Mouse (Mus musculus) liver, embryonic 12.5 days (tissue): Measurements from ENCODE around the gene Wdr35. TPM values are rescaled to one million over a fixed set of nuclear protein-coding genes. Genes with fewer than 3 reads are reported as not detected.
"Not testable (repeated sequence)": the region's sequence is repeated elsewhere in the genome, so short reads cannot be mapped to it uniquely, and the experiment has no call there.

Source experiments
- ATAC-seq: fragments of 200-750 bp; cut with Nextera tagmentation; 2 replicates; pipeline ENCODE4 v1.8.0; 2017; ENCODE audit warnings: moderate number of reproducible peaks, mild to moderate bottlenecking, moderate library complexity
- H3K27ac ChIP-seq: fragments of 300-500 bp; sonication (generic); 2 replicates; pipeline ENCODE4 v1.5.1; 2016; ENCODE audit warnings: mild to moderate bottlenecking
- H3K27me3 ChIP-seq: fragments of 300-500 bp; sonication (generic); replicated peaks from 2 replicates; pipeline ENCODE4 v1.6.1; 2016; ENCODE audit warnings: mild to moderate bottlenecking, moderate library complexity
- H3K36me3 ChIP-seq: fragments of 300-500 bp; sonication (generic); 2 replicates; pipeline ENCODE4 v1.6.1; 2016; ENCODE audit warnings: mild to moderate bottlenecking, moderate library complexity
- H3K4me1 ChIP-seq: fragments of 300-500 bp; sonication (generic); 2 replicates; pipeline ENCODE4 v1.6.1; 2016
- H3K4me2 ChIP-seq: fragments of 300-500 bp; sonication (generic); 2 replicates; pipeline ENCODE4 v1.6.1; 2016; ENCODE audit warnings: mild to moderate bottlenecking, moderate library complexity
- H3K4me3 ChIP-seq: fragments of 300-500 bp; sonication (generic); 2 replicates; pipeline ENCODE4 v1.5.1; 2016; ENCODE audit warnings: mild to moderate bottlenecking, moderate library complexity
- H3K9ac ChIP-seq: fragments of 300-500 bp; sonication (generic); 2 replicates; pipeline ENCODE4 v1.6.1; 2016; ENCODE audit warnings: mild to moderate bottlenecking, moderate library complexity
- H3K9me3 ChIP-seq: fragments of 300-500 bp; sonication (generic); replicated peaks from 2 replicates; pipeline ENCODE4 v1.6.1; 2016; ENCODE audit warnings: mild to moderate bottlenecking, moderate library complexity
- WGBS: fragments of 180-500 bp; shearing (Covaris S2); methylation state at CpG from one replicate; pipeline ENCODE4 v1.1.7; 2016; ENCODE audit not compliant: insufficient replicate concordance; 5-methylcytosine and 5-hydroxymethylcytosine counted together
- polyA plus RNA-seq: library from polyadenylated mRNA; unstranded; fragments of >200 nt; fragmentation: Nextera tagmentation; extraction: Ambion mirVana; gene quantifications from 2 replicates; pipeline ENCODE4 v1.2.1, GENCODE M21; 2016

The Wdr35 gene
- polyA plus RNA-seq, 1 experiment from 2014 or later: 2.4 TPM

- no peak for ATAC-seq
- 77% methylated on average over 9 of the region's 9 CpGs for WGBS
- no peaks in the 10 kb centered on the region for H3K4me1 ChIP-seq
These were observed 42.7 kb downstream of the Wdr35 start for GRCm38 (mm10) chr12:9016376-9016775.

GRCm38 (mm10) chr12:9020431-9020830, 46.7 kb downstream of the Wdr35 start:
- no peaks in the 10 kb centered on the region; the same call in 1 of the 2 replicates for H3K27me3 ChIP-seq
- 74% methylated on average over 8 of the region's 8 CpGs for WGBS
- H3K9ac ChIP-seq: no peak overlapping the region
- H3K4me2 ChIP-seq: no peak overlapping the region
- H3K9me3 ChIP-seq: no peaks in the 10 kb centered on the region
- no peak overlapping the region for H3K27ac ChIP-seq
- no peak overlapping the region for H3K4me3 ChIP-seq
- ATAC-seq: no peak
- H3K36me3 ChIP-seq: no peaks in the 10 kb centered on the region
- H3K4me1 ChIP-seq: no peaks in the 10 kb centered on the region

More at GRCm38 (mm10) chr12:9016376-9016775, 42.7 kb downstream of the Wdr35 start:
- no peak overlapping the region for H3K27ac ChIP-seq
- no peaks in the 10 kb centered on the region for H3K36me3 ChIP-seq
- no peak overlapping the region for H3K4me2 ChIP-seq
- no peaks in the 10 kb centered on the region for H3K27me3 ChIP-seq
- H3K9me3 ChIP-seq: no peaks in the 10 kb centered on the region
- no peak overlapping the region for H3K9ac ChIP-seq
- no peak overlapping the region for H3K4me3 ChIP-seq

- Histone ChIP-seq H3K27me3 (no peaks in the 10 kb centered on the region; the same call in 1 of the 2 replicates), H3K4me1 (no peaks in the 10 kb centered on the region), H3K4me2 (no peak overlapping the region), H3K9ac (no peak overlapping the region), H3K4me3 (no peak overlapping the region), H3K36me3 (no peaks in the 10 kb centered on the region), H3K9me3 (no peaks in the 10 kb centered on the region), H3K27ac (no peak overlapping the region)
- 45% methylated on average over 3 of the region's 3 CpGs for WGBS
- ATAC-seq: no peak
These were observed 47.3 kb downstream of the Wdr35 start for GRCm38 (mm10) chr12:9020986-9021385.

- Histone ChIP-seq H3K9me3 (no peaks in the 10 kb centered on the region), H3K36me3 (no peaks in the 10 kb centered on the region), H3K27me3 (no peaks in the 10 kb centered on the region; the same call in 1 of the 2 replicates), H3K4me1 (no peaks in the 10 kb centered on the region), H3K4me2 (no peak overlapping the region), H3K9ac (no peak overlapping the region), H3K4me3 (no peak overlapping the region), H3K27ac (no peak overlapping the region)
- no peak for ATAC-seq
- 56% methylated on average over 4 of the region's 4 CpGs for WGBS
These were observed 49.3 kb downstream of the Wdr35 start for GRCm38 (mm10) chr12:9023031-9023430.

- no peak for ATAC-seq
- no peak overlapping the region for H3K4me2 ChIP-seq
- H3K27ac ChIP-seq: no peak overlapping the region
- H3K27me3 ChIP-seq: no peaks in the 10 kb centered on the region; the same call in 1 of the 2 replicates
- H3K9ac ChIP-seq: no peak overlapping the region
- H3K36me3 ChIP-seq: no peaks in the 10 kb centered on the region
- no peaks in the 10 kb centered on the region for H3K4me1 ChIP-seq
- 81% methylated on average over 14 of the region's 14 CpGs for WGBS
- H3K4me3 ChIP-seq: no peak overlapping the region
- no peaks in the 10 kb centered on the region for H3K9me3 ChIP-seq
These were observed 50.4 kb downstream of the Wdr35 start for GRCm38 (mm10) chr12:9024071-9024470.

GRCm38 (mm10) chr12:9024736-9025135, 51.0 kb downstream of the Wdr35 start:
- Histone ChIP-seq H3K4me1 (no peaks in the 10 kb centered on the region), H3K4me3 (no peak overlapping the region), H3K27ac (no peak overlapping the region), H3K9ac (no peak overlapping the region), H3K4me2 (no peak overlapping the region), H3K36me3 (no peaks in the 10 kb centered on the region), H3K9me3 (no peaks in the 10 kb centered on the region), H3K27me3 (no peaks in the 10 kb centered on the region; the same call in 1 of the 2 replicates)
- 66% methylated on average over 13 of the region's 13 CpGs for WGBS
- ATAC-seq: no peak

- Histone ChIP-seq H3K9me3 (no peaks in the 10 kb centered on the region), H3K4me3 (no peak overlapping the region), H3K4me2 (no peak overlapping the region), H3K9ac (no peak overlapping the region), H3K36me3 (no peaks in the 10 kb centered on the region), H3K27me3 (no peaks in the 10 kb centered on the region; the same call in 1 of the 2 replicates), H3K27ac (no peak overlapping the region), H3K4me1 (peaks cover 6% of the 10 kb centered on the region; the same call in 1 of the 2 replicates)
- ATAC-seq: no peak
These were observed 53.2 kb downstream of the Wdr35 start for GRCm38 (mm10) chr12:9026843-9027242.

- H3K27me3 ChIP-seq, H3K4me1 ChIP-seq, H3K4me3 ChIP-seq, H3K9me3 ChIP-seq, ATAC-seq, H3K27ac ChIP-seq, H3K4me2 ChIP-seq, H3K9ac ChIP-seq, H3K36me3 ChIP-seq: not testable (repeated sequence)
- WGBS: 75% methylated on average over 7 of the region's 7 CpGs
These were observed 55.1 kb downstream of the Wdr35 start for GRCm38 (mm10) chr12:9028816-9029215.

- peaks cover 6% of the 10 kb centered on the region; the same call in 1 of the 2 replicates for H3K4me1 ChIP-seq
- no peak overlapping the region; the same call in 1 of the 2 replicates for H3K9ac ChIP-seq
- H3K27me3 ChIP-seq: no peaks in the 10 kb centered on the region; the same call in 1 of the 2 replicates
- WGBS: 23% methylated on average over 4 of the region's 4 CpGs
- no peak overlapping the region; the same call in 1 of the 2 replicates for H3K27ac ChIP-seq
- H3K4me3 ChIP-seq: peak overlapping the region; percentile 68
- no peaks in the 10 kb centered on the region for H3K9me3 ChIP-seq
- peak overlapping the region; percentile 83 for H3K4me2 ChIP-seq
- peak; percentile 24; the same call in 1 of the 2 replicates for ATAC-seq
- no peaks in the 10 kb centered on the region for H3K36me3 ChIP-seq
These were observed 55.8 kb downstream of the Wdr35 start for GRCm38 (mm10) chr12:9029506-9029887.

- ATAC-seq: peak; percentile 88
- WGBS: under 1% methylated on average over 69 of the region's 69 CpGs
These were observed 56.4 kb downstream of the Wdr35 start, which contains the start of gene Ttc32 for GRCm38 (mm10) chr12:9029888-9030723. Gene Ttc32, plus strand, starts transcription at chr12:9029997.

GRCm38 (mm10) chr12:9031166-9031565, 57.5 kb downstream of the Wdr35 start:
- H3K4me3 ChIP-seq: peak overlapping the region; percentile 68
- no peaks in the 10 kb centered on the region for H3K9me3 ChIP-seq
- ATAC-seq: no peak
- peaks cover 6% of the 10 kb centered on the region; the same call in 1 of the 2 replicates for H3K4me1 ChIP-seq
- 35% methylated on average over 8 of the region's 8 CpGs for WGBS
- peak overlapping the region; percentile 83 for H3K4me2 ChIP-seq
- H3K27me3 ChIP-seq: no peaks in the 10 kb centered on the region
- no peaks in the 10 kb centered on the region for H3K36me3 ChIP-seq
- peak overlapping the region; percentile 78; the same call in 1 of the 2 replicates for H3K9ac ChIP-seq
- H3K27ac ChIP-seq: peak overlapping the region; percentile 92

More at GRCm38 (mm10) chr12:9029888-9030723, 56.4 kb downstream of the Wdr35 start, which contains the start of gene Ttc32:
- H3K27ac ChIP-seq: peak within 1 kb of the TSS; percentile 92
- no peaks in the 10 kb centered on the region for H3K9me3 ChIP-seq
- H3K36me3 ChIP-seq: no peaks in the 10 kb centered on the region
- H3K4me2 ChIP-seq: peak within 1 kb of the TSS; percentile 83
- peak within 1 kb of the TSS; percentile 68 for H3K4me3 ChIP-seq
- H3K27me3 ChIP-seq: no peaks in the 10 kb centered on the region
- H3K9ac ChIP-seq: peak within 1 kb of the TSS; percentile 78
- peaks cover 6% of the 10 kb centered on the region; the same call in 1 of the 2 replicates for H3K4me1 ChIP-seq

- Histone ChIP-seq H3K4me2 (no peak overlapping the region), H3K27ac (no peak overlapping the region), H3K4me3 (no peak overlapping the region), H3K27me3 (no peaks in the 10 kb centered on the region), H3K4me1 (peaks cover 6% of the 10 kb centered on the region; the same call in 1 of the 2 replicates), H3K9me3 (no peaks in the 10 kb centered on the region), H3K9ac (no peak overlapping the region), H3K36me3 (no peaks in the 10 kb centered on the region)
- no peak for ATAC-seq
These were observed 59.4 kb downstream of the Wdr35 start for GRCm38 (mm10) chr12:9033140-9033539.
